Mouse (Mus musculus): ENCODE results near the gene Mogs.

Mogs gene

DNA sequence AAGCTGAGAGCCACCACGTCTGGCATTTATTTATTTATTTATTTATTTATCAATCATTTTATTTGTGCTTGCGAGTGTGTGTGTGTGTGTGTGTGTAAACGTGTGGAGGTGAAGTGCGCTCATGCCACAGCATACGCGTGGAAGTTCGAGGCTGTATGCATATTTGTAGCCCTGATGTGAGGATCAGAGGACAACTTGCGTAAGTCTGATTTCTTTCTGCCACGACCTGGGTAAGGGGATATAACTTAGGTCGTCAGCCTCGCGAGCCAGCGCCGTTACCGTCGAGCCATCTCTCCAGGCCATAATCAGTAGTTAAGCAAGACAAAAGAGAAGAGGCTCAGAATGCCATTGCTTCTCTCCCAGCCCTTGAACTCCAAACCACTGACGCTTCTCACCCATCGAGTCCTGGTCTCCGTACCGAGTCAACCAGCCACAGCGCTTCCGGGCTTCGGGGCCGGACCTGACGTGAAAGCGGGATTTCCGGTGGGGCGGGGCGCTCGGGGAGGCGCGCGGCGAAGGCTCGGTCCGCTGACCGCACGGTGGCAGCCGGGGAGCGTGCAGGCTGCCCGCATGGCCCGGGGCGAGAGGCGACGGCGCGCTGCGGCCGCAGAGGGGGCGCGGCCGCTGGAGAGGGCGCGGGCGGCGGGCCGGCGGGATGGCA is at the start of gene Mogs:
Gene Mogs, plus strand, starts transcription at position 486 of the 661 bp plus-strand sequence.
- peak; percentile 85 to 88 for DNase-seq (ENCODE audit: low spot score in 2 of 2)

DNA sequence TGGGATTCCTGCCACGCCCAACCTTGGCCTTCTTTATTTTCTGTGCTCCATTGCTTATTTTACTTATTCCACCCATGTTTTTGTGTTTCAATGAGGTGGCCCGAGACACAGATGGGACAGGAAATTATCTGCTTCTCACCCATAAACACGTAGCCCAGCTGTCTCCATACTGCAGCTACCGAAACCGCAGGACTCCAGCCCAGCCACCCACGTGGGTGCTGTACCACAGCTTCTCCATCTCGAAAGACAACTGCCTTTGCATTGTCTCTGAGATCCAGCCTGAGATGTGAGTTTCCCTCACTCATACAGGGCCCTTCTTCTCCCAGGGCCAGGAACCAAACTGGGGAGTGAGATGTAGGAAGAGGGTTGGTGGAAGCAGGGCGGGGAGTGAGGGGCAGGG is 49.3 kb upstream of the Mogs start:
- DNase-seq (ENCODE audit: low spot score in 2 of 2) = no peak

- no peak for DNase-seq (ENCODE audit: low spot score in 2 of 2)
Measured at GRCm38 (mm10) chr6:83066441-83066840, 48.9 kb upstream of the Mogs start.

DNA sequence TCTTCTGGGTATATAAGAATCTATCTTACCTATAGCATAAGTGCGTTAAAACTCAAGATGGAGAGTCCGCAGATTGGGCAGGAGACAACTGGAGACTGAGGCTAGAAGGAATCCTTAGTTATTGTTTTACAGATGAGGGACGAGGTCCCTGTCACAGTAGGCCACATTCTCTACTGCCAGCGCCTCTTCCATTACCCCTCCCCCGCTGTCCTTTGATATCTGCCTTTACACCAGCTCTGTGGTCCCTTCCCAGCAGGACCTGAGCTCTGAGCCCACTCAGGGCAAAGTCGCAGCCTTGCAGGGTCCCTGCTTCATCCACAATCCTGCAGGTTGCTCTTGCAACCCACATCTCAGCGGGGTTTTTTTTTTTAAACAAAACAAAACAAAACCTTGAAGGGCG is 47.1 kb upstream of the Mogs start:
- no peak for DNase-seq (ENCODE audit: low spot score in 2 of 2)

DNA sequence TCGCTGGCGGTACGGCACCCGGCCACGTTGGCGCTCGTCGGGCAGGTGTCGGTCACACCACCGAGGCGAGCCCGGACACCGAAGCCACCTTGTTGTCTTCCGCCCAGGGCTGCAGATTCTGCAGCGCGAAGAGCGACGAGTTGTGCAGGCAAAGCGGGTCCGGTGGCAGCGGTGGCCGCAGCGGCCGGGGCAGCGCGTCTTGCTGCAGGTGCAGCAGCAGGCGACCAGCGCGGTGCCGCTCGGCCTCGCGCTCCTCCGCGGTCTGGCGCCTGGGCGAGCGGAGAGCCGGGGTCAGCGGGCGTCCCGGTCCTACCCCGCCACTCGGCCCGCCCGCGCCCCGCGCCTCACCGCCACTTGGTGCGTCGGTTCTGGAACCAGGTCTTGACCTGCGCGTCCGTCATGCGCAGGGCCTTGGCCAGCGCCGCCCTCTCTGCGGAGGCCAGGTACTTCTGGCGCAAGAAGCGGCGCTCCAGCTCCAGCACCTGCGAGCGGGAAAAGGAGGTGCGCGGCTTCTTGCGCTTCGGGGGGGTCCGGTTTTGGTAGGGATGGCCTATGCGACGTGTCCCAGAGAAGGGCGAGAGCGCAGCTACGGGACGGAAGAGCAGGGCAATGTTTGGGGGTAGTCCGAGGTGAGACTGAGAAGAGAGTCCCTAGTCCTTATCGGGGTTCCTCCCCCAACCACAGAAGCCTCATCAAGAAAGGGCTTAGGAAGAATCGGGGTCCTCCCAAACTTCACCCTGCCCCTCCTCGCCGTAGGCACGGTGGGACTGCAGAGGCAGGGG is 46.4 kb upstream of the Mogs start:
- DNase-seq (ENCODE audit: low spot score in 2 of 2) = no peak

DNA sequence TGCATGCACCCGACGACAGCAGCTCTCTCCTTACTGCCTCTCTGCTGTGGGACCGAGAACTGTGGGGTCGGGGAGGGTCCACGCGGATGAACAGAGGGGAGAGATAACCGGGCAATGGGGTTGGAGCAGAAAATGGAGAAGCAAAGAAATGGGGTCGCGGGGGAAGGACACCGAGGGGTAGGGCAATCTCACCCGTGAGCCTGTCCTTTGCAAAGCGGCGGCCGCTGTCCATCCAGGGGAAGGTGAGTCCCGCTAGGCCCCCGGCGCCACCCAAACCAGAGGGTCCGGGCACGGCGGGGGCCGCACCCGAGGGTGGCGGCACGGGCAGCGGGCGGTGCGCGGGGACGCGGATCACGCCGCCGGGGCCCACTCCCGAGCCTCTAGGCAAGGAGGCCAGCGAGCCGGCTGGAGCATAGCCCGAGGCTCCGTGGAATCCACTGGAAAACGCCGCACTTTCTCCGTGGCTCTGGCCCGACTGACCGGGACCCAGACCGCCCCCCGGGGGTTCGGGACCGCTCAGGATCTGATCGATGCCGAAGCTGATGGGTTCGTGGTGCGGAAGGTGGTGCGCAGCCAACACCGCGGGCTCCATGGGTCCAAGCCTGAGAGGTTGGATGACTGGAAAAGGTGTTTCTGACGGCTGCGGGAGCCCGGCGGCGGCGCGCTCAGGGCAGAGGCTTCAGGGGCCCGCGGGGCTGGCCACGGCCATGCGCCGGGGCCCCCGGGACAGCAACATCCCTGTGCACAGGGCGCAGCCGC is 45.6 kb upstream of the Mogs start:
- DNase-seq (ENCODE audit: low spot score in 2 of 2) = no peak

- DNase-seq (ENCODE audit: low spot score in 2 of 2) = no peak
Measured at GRCm38 (mm10) chr6:83070247-83070310, 45.2 kb upstream of the Mogs start, which contains the start of gene Tlx2. Gene Tlx2, minus strand, starts transcription at chr6:83070293.

GRCm38 (mm10) chr6:83070311-83071219 is 44.7 kb upstream of the Mogs start:
- no peak for DNase-seq (ENCODE audit: low spot score in 2 of 2)

DNA sequence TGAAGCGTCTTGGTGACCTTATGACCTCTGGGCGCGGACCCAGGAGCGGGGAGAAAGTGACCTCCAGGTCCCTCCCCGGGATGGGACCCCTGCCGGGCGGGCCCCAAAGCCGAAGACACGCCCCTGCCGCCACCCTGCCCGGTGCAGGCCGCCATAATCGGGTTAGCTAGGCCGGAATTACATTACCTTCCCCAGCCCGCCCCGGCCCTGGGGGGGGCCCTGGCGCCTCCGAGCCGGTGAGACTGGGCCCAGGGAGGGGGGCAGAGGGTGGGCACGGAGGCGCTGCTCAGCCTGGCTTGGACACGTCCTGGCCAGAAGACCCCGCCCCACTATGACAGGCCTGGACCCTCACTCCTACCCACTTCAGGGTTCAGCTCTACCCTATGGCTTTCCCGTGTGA is 44.1 kb upstream of the Mogs start:
- no peak for DNase-seq (ENCODE audit: low spot score in 2 of 2)

GRCm38 (mm10) chr6:83074979-83075378 is 40.3 kb upstream of the Mogs start:
- DNase-seq (ENCODE audit: low spot score in 2 of 2) = no peak

GRCm38 (mm10) chr6:83077630-83078323 is 37.5 kb upstream of the Mogs start, which contains the start of gene Pcgf1:
Gene Pcgf1, plus strand, starts transcription at chr6:83077869.
- DNase-seq (ENCODE audit: low spot score in 2 of 2) = no peak

DNA sequence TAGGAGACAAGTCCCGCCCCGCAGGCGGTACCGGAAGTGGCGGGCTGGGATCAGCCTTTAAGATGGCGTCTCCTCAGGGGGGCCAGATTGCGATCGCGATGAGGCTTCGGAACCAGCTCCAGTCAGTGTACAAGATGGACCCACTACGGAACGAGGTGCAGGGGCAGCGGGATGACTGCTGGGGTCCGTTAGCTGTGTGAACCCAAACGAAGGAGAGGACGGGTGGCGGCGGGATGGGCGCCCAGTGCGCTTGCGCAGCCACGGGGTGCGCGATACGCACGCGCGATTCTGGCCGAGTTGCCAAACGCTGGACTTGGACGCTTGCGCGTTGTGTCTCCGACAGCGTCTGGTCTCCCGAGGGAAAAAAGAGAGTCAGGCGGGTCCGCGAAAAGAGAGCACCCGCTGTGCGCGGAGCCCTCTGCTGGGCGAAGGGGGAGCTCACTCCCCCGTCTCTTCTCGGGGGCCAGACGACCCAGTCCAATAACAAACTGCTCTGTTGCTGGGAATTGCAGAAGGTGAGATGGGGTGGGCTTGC is 36.9 kb upstream of the Mogs start:
- peak; percentile 99 to 100 for DNase-seq (ENCODE audit: low spot score in 2 of 2)

DNA sequence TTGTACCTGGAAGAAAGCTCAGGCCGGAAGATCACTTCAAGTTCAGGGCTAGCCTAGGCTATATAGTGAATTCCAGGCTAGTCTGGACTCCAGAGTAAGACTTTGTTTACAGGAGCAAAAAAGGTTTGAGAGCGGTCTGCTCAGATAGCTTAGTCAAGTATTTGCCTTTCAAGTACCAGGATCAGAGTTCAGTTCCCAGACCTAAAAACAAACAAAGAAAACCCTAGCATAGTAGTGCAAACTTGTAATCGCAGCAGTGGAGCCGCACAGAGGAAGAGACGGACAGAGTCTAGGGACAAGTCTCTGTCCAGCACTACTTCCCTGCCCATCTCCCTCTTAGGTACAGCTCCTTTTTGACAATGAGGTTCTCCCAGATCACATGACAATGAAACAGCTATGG is 35.1 kb upstream of the Mogs start:
- DNase-seq (ENCODE audit: low spot score in 2 of 2) = no peak

DNA sequence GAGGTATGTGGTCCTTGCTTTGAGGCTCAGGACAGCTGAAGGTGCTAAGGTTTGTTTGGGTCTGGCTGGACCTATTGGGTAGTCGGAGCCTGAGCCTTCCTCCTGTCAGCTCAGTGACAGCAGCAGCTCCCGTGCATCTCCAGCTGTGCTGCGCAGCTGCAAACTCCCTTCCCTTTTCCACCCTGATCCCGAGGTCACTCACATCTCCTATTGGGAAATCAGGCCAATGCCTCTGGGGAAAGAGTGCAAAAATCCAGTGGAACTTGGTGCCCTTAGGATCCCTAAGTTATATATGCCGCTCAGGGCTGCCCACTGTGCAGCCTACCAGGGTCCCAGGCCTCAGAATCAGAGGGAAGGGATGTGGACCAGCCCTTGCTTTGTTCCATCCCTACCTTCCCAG is 31.8 kb upstream of the Mogs start:
- no peak for DNase-seq (ENCODE audit: low spot score in 2 of 2)

- DNase-seq (ENCODE audit: low spot score in 2 of 2) = no peak
Measured at GRCm38 (mm10) chr6:83084477-83084876, 30.8 kb upstream of the Mogs start.

- DNase-seq (ENCODE audit: low spot score in 2 of 2) = no peak
Measured at GRCm38 (mm10) chr6:83086121-83087035, 28.9 kb upstream of the Mogs start, which contains the start of gene Lbx2. Gene Lbx2, plus strand, starts transcription at chr6:83086367.

DNA sequence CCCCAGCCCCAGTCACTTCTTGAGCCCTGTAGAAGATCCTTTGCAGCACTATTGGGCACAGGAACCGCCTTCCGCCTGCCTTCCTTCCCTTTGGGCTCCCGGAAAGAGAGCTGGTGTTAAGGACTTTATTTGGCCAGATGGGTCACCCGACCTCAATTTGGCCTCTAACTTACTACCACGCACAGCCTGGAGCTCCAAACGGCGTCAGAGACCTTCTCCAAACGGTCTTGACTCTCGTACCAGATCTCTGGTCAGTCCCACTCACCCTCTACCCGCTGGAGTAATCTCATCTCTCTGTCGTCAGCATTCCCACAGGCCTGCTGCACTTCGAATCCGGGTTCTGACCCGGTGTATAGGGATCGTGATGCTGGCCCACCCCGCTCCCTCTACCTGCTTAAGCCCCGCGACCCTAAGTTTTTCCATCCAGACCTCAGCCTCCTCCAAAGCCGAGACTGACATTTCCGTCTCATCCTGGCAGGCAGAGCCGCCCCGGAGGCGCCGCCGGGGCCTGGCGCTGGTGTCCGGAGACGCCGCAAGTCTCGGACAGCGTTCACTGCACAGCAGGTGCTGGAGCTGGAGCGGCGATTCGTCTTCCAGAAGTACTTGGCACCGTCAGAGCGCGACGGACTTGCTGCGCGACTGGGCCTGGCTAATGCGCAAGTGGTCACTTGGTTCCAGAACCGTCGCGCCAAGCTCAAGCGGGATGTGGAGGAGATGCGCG is 27.9 kb upstream of the Mogs start:
- DNase-seq (ENCODE audit: low spot score in 2 of 2) = no peak

- DNase-seq (ENCODE audit: low spot score in 2 of 2) = no peak
Measured at GRCm38 (mm10) chr6:83087926-83088260, 27.4 kb upstream of the Mogs start.

DNA sequence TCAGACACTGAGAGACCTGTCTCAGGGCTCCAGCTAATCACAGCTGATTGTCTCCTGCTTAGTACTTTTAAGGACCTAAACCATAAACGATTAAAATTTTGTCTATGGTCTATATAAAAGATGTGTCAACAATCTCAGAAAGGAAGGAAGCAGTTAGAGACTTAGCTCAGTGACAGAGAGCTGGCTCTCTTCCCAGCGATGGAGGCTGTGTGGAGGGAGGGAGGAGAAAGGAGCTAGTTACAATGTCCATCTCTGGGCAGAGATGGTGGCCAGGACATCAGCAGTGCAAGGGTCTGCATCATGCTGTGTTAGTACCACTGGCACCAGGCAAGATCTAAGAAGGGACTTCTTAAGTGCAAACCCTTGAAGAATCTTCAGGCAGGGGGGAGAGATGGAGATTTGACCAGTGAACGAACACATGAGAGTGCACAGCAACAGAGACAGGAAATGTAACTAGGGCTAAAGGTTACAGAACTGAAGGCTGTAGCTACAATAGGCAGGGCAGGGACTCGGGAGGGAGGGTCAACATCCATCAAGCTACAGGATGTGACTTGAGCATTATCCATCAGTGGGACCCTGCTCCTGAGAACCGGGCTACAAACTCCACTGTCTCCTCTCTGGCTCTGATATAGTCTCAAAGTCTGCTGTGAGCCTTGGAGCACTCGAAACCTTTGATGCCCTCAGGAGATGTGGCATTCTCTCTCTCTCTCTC is 22.7 kb upstream of the Mogs start:
- no peak for DNase-seq (ENCODE audit: low spot score in 2 of 2)
